Mouse (Mus musculus) neural tube, embryonic 15.5 days (tissue): Measurements from ENCODE around the gene Susd6. TPM values are rescaled to one million over a fixed set of nuclear protein-coding genes. Genes with fewer than 3 reads are reported as not detected.
A peak's percentile ranks its signal among the peaks of the same experiment; 100 is the strongest.
"Not testable (repeated sequence)": the region's sequence is repeated elsewhere in the genome, so short reads cannot be mapped to it uniquely, and the experiment has no call there.

Experiments
- ATAC-seq: fragments of 200-750 bp; cut with Nextera tagmentation; 2 replicates; pipeline ENCODE4 v1.8.0; 2017; ENCODE audit warnings: mild to moderate bottlenecking, moderate TSS enrichment, moderate library complexity; ENCODE audit not compliant: low FRiP score
- H3K27ac ChIP-seq: fragments of 300-500 bp; sonication (generic); replicated peaks from 2 replicates; pipeline ENCODE4 v1.5.1; 2015; ENCODE audit warnings: mild to moderate bottlenecking, inconsistent platforms
- H3K27me3 ChIP-seq: fragments of 300-500 bp; sonication (generic); replicated peaks from 2 replicates; pipeline ENCODE4 v1.6.1; 2015; ENCODE audit warnings: inconsistent platforms
- H3K36me3 ChIP-seq: fragments of 300-500 bp; sonication (generic); 2 replicates; pipeline ENCODE4 v1.6.1; 2015; ENCODE audit warnings: inconsistent platforms
- H3K4me1 ChIP-seq: fragments of 300-500 bp; sonication (generic); 2 replicates; pipeline ENCODE4 v1.6.1; 2015; ENCODE audit warnings: inconsistent platforms
- H3K4me2 ChIP-seq: fragments of 300-500 bp; sonication (generic); 2 replicates; pipeline ENCODE4 v1.6.1; 2015; ENCODE audit warnings: inconsistent platforms, mild to moderate bottlenecking, moderate library complexity
- H3K4me3 ChIP-seq: fragments of 300-500 bp; sonication (generic); replicated peaks from 2 replicates; pipeline ENCODE4 v1.5.1; 2015; ENCODE audit warnings: mild to moderate bottlenecking, inconsistent platforms
- H3K9ac ChIP-seq: fragments of 300-500 bp; sonication (generic); replicated peaks from 2 replicates; pipeline ENCODE4 v1.6.1; 2015; ENCODE audit warnings: mild to moderate bottlenecking, inconsistent platforms
- H3K9me3 ChIP-seq: fragments of 300-500 bp; sonication (generic); replicated peaks from 2 replicates; pipeline ENCODE4 v1.6.1; 2016; ENCODE audit warnings: inconsistent platforms
- WGBS: fragments of 180-500 bp; shearing (Covaris S2); methylation state at CpG from one replicate; pipeline ENCODE4 v1.1.7; 2015; ENCODE audit warnings: mixed read lengths; 5-methylcytosine and 5-hydroxymethylcytosine counted together
- polyA plus RNA-seq: library from polyadenylated mRNA; unstranded; fragments of >200 nt; fragmentation: Nextera tagmentation; extraction: Ambion mirVana; gene quantifications from 2 replicates; pipeline ENCODE4 v1.2.1, GENCODE M21; 2015

Susd6 gene
- polyA plus RNA-seq, 1 experiment from 2014 or later = 9.1 TPM

DNA sequence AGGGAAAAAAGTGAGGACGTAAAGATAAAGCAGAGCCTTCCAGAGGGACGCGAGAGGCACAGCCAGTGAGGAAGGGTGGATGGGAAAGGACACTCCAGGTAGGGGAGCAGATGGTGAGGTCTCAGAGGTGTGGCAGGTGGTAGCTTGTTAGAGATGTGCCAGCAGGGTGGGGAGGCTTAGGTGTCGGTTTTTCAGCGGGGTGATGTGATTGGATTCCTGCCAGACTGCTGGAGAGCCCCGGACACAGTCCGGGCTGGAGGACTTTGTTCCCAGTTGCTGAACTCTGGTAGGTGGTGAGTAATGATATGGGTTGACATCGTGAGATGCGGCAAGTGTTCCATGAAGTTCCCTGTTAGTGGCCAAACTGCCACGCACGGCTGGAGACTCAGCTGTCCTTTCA, 2.7 kb upstream of the Susd6 start:
- no peak for ATAC-seq
- no peak overlapping the region for H3K4me2 ChIP-seq
- no peaks in the 10 kb centered on the region for H3K9me3 ChIP-seq
- H3K4me3 ChIP-seq = no peak overlapping the region
- no peaks in the 10 kb centered on the region for H3K36me3 ChIP-seq
- 61% methylated on average over 11 of the region's 11 CpGs for WGBS
- H3K27ac ChIP-seq = no peak overlapping the region
- peaks cover 20% of the 10 kb centered on the region for H3K4me1 ChIP-seq
- H3K27me3 ChIP-seq = 0 out of 2 replicates have a peak, but pooled peaks cover 3% of the 10 kb centered on the region
- no peak overlapping the region for H3K9ac ChIP-seq

DNA sequence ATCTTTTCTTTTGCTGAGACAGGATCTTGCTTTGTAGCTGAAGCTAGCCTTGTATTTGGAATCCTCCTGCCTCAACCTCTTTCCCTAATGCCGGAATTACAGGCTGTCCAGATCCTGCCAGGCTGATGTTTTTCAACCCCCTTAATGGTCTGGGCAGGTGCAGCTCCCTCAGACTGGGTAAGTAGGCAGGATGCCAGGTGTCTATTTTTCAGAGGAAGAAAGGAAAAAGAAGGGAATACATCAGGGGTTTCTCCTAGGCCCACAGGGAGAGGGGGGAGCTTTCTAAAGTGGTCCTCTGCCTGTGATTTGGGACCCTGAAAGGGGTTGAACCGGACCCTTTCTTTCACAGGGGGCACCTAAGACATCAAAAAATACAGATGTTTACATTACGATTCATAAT, 2.1 kb upstream of the Susd6 start:
- ATAC-seq = no peak
- H3K9me3 ChIP-seq = no peaks in the 10 kb centered on the region
- peaks cover 23% of the 10 kb centered on the region for H3K4me1 ChIP-seq
- no peak overlapping the region for H3K27ac ChIP-seq
- 89% methylated on average over 3 of the region's 3 CpGs for WGBS
- H3K4me2 ChIP-seq = no peak overlapping the region
- H3K9ac ChIP-seq = no peak overlapping the region
- H3K36me3 ChIP-seq = no peaks in the 10 kb centered on the region
- H3K4me3 ChIP-seq = no peak overlapping the region
- H3K27me3 ChIP-seq = 0 out of 2 replicates have a peak, but pooled peaks cover 3% of the 10 kb centered on the region

- H3K27ac ChIP-seq, H3K4me3 ChIP-seq, ATAC-seq, H3K9ac ChIP-seq, H3K36me3 ChIP-seq, H3K4me2 ChIP-seq, H3K27me3 ChIP-seq, H3K9me3 ChIP-seq: not testable (repeated sequence)
- H3K4me1 ChIP-seq = peaks cover 23% of the 10 kb centered on the region
- WGBS = 90% methylated on average over 4 of the region's 4 CpGs
These were observed 1.0 kb upstream of the Susd6 start for GRCm38 (mm10) chr12:80789276-80789675.

DNA sequence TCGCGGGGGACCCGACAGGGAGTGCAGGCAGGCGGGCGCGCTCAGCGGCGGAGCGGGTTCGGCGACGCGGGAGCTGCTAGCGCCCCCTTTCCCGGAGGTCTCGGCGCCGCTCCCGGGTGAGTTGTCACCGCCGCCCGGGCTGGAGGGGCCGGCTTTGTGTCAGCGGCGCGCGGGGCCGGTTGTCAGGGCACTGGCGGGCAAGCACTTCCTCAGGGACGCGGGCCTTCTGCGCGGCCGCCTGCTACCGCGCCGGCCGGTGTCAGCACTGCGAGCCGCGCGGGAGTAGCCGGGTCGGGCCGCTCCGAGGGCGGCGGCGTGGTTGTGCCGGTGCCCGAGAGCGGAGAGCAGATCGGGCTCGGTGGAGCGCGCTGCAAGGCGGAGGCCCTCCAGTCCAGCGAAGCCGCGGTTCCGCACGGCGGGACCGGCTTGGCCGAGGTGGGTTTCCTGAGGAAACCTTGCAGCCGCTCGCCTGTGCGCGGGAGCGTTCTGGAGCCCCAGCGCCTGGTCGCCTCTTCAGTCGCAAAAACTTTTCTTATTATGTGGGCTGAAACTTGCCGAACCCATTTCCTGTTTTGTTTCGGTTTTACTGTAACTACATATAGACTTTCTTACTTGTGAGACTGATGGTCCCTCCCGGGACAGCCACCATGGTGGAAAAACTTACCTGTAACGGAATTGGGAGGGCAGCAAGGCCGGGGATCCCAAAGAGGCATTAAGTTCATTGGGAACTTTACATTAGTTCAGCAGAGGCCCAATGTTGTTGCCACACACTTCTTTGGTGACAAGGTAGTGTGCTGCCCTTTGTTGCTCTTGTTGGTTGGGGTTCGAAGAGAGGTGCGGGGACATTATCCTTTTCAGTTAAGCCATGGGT, 625 bp downstream of the Susd6 start:
- Histone ChIP-seq H3K9ac (peak overlapping the region; percentile 78), H3K36me3 (no peaks in the 10 kb centered on the region), H3K4me2 (peak overlapping the region; percentile 86), H3K27me3 (no peaks in the 10 kb centered on the region), H3K4me3 (peak overlapping the region; percentile 95), H3K27ac (peak overlapping the region; percentile 95), H3K4me1 (peaks cover 23% of the 10 kb centered on the region), H3K9me3 (no peaks in the 10 kb centered on the region)
- under 1% methylated on average over 80 of the region's 80 CpGs for WGBS
- peak; percentile 83 for ATAC-seq

- H3K4me1 ChIP-seq = peaks cover 23% of the 10 kb centered on the region
- H3K4me2 ChIP-seq = peak overlapping the region; percentile 86
- H3K9me3 ChIP-seq = no peaks in the 10 kb centered on the region
- H3K27me3 ChIP-seq = no peaks in the 10 kb centered on the region
- H3K9ac ChIP-seq = peak overlapping the region; percentile 78
- WGBS = 45% methylated on average over 6 of the region's 6 CpGs
- no peaks in the 10 kb centered on the region for H3K36me3 ChIP-seq
- peak overlapping the region; percentile 95 for H3K4me3 ChIP-seq
- H3K27ac ChIP-seq = peak overlapping the region; percentile 95; the same call in 1 of the 2 replicates
- ATAC-seq = no peak
These were observed 1.5 kb downstream of the Susd6 start for GRCm38 (mm10) chr12:80791571-80792444.

- Histone ChIP-seq H3K27me3 (no peaks in the 10 kb centered on the region), H3K4me2 (no peak overlapping the region), H3K9ac (no peak overlapping the region), H3K9me3 (no peaks in the 10 kb centered on the region), H3K27ac (no peak overlapping the region), H3K36me3 (no peaks in the 10 kb centered on the region), H3K4me3 (no peak overlapping the region), H3K4me1 (peaks cover 23% of the 10 kb centered on the region)
- 89% methylated on average over 4 of the region's 5 CpGs for WGBS
- ATAC-seq = no peak
These were observed 2.6 kb downstream of the Susd6 start for GRCm38 (mm10) chr12:80792867-80793266.

GRCm38 (mm10) chr12:80793535-80793934, 3.2 kb downstream of the Susd6 start:
- 68% methylated on average over 1 of the region's 1 CpGs for WGBS
- H3K4me2 ChIP-seq = no peak overlapping the region
- no peaks in the 10 kb centered on the region for H3K27me3 ChIP-seq
- peaks cover 23% of the 10 kb centered on the region for H3K4me1 ChIP-seq
- no peak overlapping the region for H3K9ac ChIP-seq
- H3K4me3 ChIP-seq = no peak overlapping the region
- H3K27ac ChIP-seq = no peak overlapping the region
- H3K36me3 ChIP-seq = no peaks in the 10 kb centered on the region
- H3K9me3 ChIP-seq = no peaks in the 10 kb centered on the region
- no peak for ATAC-seq

- WGBS = 97% methylated on average over 4 of the region's 4 CpGs
- Histone ChIP-seq H3K27ac (no peak overlapping the region), H3K27me3 (no peaks in the 10 kb centered on the region), H3K4me2 (no peak overlapping the region), H3K9ac (no peak overlapping the region), H3K36me3 (no peaks in the 10 kb centered on the region), H3K4me1 (peaks cover 23% of the 10 kb centered on the region), H3K9me3 (no peaks in the 10 kb centered on the region), H3K4me3 (no peak overlapping the region)
- no peak for ATAC-seq
These were observed 4.2 kb downstream of the Susd6 start for GRCm38 (mm10) chr12:80794522-80794921.

- Histone ChIP-seq H3K4me3 (no peak overlapping the region), H3K4me1 (peaks cover 18% of the 10 kb centered on the region), H3K27ac (no peak overlapping the region), H3K27me3 (no peaks in the 10 kb centered on the region), H3K4me2 (no peak overlapping the region), H3K36me3 (no peaks in the 10 kb centered on the region), H3K9me3 (no peaks in the 10 kb centered on the region), H3K9ac (no peak overlapping the region)
- no peak for ATAC-seq
- WGBS = 67% methylated on average over 2 of the region's 2 CpGs
These were observed 4.8 kb downstream of the Susd6 start for GRCm38 (mm10) chr12:80794935-80795785.

- Histone ChIP-seq H3K4me1 (0 out of 2 replicates have a peak, but pooled peaks cover 2% of the 10 kb centered on the region), H3K27ac (no peak overlapping the region; the same call in 1 of the 2 replicates), H3K9ac (no peak overlapping the region), H3K36me3 (no peaks in the 10 kb centered on the region), H3K9me3 (no peaks in the 10 kb centered on the region), H3K27me3 (no peaks in the 10 kb centered on the region), H3K4me2 (no peak overlapping the region), H3K4me3 (no peak overlapping the region)
- ATAC-seq = no peak
These were observed 8.0 kb downstream of the Susd6 start for GRCm38 (mm10) chr12:80798271-80798670.

DNA sequence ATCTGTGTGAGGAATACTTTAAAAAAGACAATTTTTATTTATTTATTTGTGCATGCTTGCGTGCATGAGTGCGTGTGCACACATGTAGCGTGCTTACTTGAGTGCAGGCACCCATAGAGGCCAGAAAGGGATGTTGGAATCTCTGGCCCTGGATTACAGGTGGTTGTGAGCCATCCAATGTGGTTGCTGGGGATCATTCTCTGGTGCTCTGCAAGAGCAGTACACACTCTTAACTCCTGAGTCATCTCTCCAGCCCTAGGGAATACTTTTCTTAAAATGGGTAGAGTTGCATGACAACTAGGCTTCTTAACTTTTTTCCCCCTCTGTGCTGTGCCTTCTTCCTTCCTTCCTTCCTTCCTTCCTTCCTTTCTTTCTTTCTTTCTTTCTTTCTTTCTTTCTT, 9.8 kb downstream of the Susd6 start:
- Histone ChIP-seq H3K9ac (no peak overlapping the region), H3K4me2 (no peak overlapping the region), H3K27me3 (no peaks in the 10 kb centered on the region), H3K9me3 (no peaks in the 10 kb centered on the region), H3K4me3 (no peak overlapping the region), H3K27ac (no peak overlapping the region), H3K36me3 (no peaks in the 10 kb centered on the region), H3K4me1 (peaks cover 9% of the 10 kb centered on the region)
- whole genome bisulfite sequencing = 100% methylated on average over 3 of the region's 3 CpGs
- no peak for ATAC-seq
